Mouse (Mus musculus): ENCODE data around the gene Ccdc174. TPM values are rescaled to one million over a fixed set of nuclear protein-coding genes. Genes with fewer than 3 reads are reported as not detected.
A peak's percentile ranks its signal among the peaks of the same experiment; 100 is the strongest.

Ccdc174 gene
- polyA plus RNA-seq, 1 experiment, result 23.1 TPM

DNA sequence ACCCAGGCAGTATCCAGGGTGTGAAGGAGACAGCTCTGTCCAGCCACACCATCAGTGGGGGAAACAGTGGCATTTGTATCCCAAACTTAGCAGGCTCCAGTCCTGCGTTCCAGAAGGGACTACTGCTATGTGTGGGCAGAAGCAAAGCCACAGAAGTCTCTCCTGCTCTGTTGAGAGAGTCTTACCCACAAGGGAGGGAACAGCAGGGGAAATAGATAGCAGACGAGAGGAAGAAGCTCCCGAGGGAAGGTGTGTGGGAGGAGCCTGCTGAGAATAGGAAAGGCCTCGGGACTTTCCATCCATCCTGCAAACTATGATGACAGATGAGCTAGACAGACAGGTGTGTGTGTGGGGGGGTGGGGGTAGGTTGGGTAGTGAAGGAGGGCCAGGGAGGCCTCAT lies 39.4 kb downstream of the Ccdc174 start:
- DNase-seq (ENCODE audit: extremely low spot score in 1 of 2, low spot score in 1 of 2), result peak; percentile 46 to 71

GRCm38 (mm10) chr6:91917716-91918115 lies 39.9 kb downstream of the Ccdc174 start:
- DNase-seq (ENCODE audit: extremely low spot score in 1 of 2, low spot score in 1 of 2), result no peak

DNA sequence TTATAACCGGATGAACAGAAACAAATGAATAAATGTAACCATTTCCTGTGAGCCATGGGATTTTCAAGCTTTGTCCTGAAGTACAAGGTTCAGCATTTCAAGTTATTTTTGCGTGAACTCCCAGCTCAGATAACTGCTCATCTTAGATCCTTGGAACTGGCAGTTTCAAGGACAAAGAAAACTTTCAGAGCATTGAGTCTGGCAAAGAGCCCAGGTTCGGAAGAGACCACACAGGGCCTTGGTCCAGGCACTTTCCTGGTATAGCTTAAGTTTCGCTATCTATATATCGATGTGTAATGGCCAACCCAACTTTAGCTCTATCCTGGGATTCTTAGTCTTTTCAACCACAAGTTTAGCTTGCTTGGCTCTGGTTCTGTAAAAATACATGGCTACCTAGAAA lies 53.4 kb downstream of the Ccdc174 start:
- no peak for DNase-seq (ENCODE audit: extremely low spot score in 1 of 2, low spot score in 1 of 2)

DNA sequence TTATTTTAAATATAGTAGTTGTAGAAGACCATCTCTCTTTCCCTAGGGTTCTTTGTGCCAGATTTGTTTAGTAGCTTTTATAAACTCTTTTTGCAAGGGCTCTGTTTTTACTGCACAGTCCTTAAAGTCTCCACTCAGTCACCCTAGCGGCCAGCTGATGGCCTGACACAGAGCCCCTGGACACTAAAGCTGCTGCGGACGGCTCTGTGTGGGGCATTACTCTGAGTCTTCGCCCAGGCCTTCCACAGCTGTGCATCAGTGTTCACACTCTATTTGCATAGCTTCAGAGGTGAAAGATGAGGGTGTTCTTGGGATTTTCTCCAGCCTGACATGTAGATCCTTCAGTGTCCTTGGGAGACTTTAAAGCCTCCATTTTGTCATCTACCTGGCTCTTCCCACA lies 60.6 kb downstream of the Ccdc174 start:
- no peak for DNase-seq (ENCODE audit: extremely low spot score in 1 of 2, low spot score in 1 of 2)

DNA sequence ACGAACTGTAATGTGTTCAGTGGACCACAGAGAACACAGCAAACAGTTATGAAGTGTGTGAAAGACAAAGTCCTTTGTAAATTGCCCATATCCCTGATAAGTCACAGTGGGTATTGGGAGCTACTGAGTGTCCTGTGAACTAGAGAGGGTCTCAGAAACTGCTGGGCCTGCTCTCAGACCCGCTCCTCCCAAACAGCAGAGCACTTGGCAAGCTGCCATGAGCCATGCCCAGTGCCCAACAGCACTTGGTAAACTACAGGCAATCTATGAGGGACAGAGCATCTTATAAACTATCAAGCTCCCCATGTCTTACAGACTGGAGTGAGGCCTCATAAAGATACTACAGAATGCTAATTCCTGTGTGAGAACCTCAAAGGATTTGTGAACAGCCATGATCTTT lies 70.6 kb downstream of the Ccdc174 start:
- no peak for DNase-seq (ENCODE audit: extremely low spot score in 1 of 2, low spot score in 1 of 2)

Other genes starting within 250 kb of the Ccdc174 start
- gene Slc6a6, start 194.0 kb upstream of the Ccdc174 start, polyA plus RNA-seq (2012; rRNA removed), result 109 and 123 TPM in 2 replicates
- 48.2 and 50.4 TPM in 2 replicates for gene Grip2, start 50.8 kb upstream of the Ccdc174 start, polyA plus RNA-seq (2012; rRNA removed)
- gene 4930590J08Rik, start 24.8 kb downstream of the Ccdc174 start, polyA plus RNA-seq (2012; rRNA removed), result 2.0 and 2.2 TPM in 2 replicates
- 4.9 and 5.0 TPM in 2 replicates for gene Fgd5, start 100.8 kb downstream of the Ccdc174 start, polyA plus RNA-seq (2012; rRNA removed)
- gene Nr2c2, start 213.3 kb downstream of the Ccdc174 start, polyA plus RNA-seq (2012; rRNA removed), result 41.5 and 44.2 TPM in 2 replicates

All from frontal cortex, adult 2 months (tissue).